Mouse (Mus musculus) thymus, postnatal 36 days (tissue): ENCODE data around the gene Vangl2.

Experiments
- DNase-seq, 2 experiments: peaks; one replicate each; pipeline ENCODE4 v3.0.0; 2022; ENCODE audit warnings: mixed read lengths in 2 of 2

Vangl2 gene

DNA sequence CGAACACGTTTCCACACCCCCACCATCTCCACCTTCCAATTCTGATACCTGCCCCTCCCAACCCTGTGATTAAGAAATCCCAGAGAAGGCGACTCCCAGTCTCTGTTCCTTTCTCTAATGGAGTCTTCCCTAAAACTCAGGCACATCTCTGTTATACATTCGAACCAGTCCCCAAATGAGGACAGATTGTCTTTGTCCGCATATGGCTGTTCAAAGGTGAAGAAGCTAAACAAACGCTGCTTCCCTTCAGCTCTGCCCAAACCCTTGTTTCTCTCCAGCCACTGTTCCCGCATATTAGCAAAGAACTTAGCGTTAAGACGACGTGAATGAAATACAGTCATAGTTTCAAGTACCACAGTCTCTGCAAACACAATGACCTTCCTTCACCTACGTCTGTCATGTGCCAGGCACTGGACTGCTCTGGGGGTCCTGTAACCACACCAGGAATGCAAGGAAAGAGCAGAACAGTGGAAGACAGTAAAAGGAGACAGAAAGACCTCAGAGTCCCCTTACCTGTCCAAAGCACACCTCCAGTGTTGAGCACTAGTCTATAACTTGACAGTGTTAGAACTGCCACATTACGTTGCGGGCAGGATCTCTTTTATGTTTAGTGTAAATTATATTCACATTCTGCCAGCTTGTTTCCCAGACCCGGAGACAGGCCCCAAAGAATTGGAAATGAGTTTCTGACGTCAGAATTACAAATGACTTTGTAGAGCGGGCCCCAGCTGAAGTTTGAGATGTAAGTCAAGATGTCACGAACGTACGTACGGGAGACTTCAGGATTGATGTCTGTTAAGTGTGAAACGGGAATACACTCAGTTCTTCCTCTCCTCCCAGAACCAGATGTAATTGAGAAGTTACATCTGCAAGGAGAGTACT, at the start of gene Vangl2:
Gene Vangl2 (minus strand): TSS at position 51 of the 882 bp plus-strand sequence.
- DNase-seq = no peak

GRCm38 (mm10) chr1:172077981-172078380, 49.7 kb upstream of the Vangl2 start:
- no peak for DNase-seq

DNA sequence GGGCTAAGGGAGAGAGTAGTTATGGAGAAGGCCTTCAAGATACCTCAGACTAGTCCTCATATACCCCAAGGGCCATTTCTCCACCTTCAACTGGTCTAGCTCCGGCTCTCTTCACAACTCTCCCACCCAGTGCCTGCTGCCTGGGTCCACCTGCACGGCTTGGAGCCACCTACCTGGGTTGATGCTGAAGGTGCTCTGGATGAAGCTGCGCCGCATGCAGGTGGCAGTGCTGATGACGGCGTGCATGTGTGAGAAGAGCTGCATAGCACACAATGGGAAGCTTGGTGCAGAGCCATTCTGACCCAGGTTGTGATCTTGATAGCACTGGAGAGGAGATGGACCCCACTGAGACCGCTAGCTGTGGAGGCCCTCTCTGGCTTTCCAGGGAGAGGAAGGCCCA, 44.4 kb upstream of the Vangl2 start:
- no peak for DNase-seq

- DNase-seq = no peak
These were observed 43.3 kb upstream of the Vangl2 start for GRCm38 (mm10) chr1:172071556-172071955.

DNA sequence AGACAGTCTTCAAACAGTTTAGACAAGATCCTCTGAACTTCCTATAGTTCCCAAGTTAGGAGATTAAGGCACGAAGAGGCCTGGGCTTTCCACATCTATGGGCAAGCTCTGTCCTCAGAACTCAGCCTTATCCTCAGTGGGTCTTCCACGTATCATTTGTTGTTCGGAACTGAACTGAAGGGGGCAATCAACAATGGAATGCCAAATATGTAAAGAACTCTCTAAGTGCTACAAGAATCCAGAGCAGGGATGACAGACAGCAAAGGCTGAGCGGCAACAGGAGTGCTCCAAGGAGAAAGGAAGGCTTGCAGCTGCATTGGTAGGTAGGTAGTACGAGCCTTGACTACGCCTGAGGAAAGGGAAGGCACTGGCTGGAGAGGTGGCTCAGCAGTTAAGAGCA, 42.0 kb upstream of the Vangl2 start:
- DNase-seq = no peak

DNA sequence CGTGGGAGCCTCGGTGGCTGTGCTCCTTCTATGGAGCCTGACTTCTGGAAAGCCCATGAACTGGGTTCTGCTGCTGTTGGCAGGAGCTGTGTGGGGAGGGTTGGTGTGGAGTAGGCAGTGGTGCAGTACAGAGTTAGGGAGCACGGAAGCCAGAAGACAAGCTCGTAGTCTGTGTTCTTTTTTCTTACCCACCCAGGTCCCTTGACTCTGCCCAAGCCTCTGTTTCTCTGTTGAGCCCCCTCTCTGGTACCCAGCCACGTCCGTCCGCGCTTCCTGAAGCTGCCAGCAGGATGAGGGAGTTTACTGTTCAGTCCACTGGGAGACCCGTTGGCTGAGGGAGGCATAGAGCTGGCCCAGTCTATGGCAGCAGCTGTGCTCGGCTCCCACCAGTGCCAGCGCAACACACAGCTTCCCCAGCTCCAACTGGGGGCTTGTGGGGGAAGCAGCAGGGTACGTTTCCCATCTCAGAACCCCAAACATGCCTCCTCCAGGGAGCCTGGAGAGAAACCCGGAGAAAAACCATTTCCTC, 36.4 kb upstream of the Vangl2 start:
- no peak for DNase-seq

- no peak for DNase-seq
These were observed 35.2 kb upstream of the Vangl2 start for GRCm38 (mm10) chr1:172063291-172064023.

DNA sequence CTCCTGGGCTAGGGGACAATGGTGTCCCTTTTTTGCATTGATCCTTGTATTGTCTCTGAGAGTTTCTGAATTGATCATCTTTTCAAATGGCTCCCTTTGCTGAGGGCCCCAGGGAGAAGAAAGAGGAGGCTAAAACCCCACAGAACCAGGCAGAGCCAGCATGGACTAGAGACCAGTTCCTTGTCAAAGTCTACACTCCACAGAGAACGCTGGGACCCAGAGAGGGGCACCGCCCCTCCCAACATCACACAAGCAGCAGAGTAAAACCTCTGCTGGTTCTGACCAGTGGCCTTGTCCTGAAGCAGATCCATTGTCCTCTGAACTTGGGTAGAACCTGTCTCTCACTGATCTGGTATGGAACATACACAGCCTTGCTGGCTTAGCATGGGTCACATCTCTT, 33.9 kb upstream of the Vangl2 start:
- DNase-seq = no peak

GRCm38 (mm10) chr1:172061217-172061616, 33.0 kb upstream of the Vangl2 start:
- no peak for DNase-seq

DNA sequence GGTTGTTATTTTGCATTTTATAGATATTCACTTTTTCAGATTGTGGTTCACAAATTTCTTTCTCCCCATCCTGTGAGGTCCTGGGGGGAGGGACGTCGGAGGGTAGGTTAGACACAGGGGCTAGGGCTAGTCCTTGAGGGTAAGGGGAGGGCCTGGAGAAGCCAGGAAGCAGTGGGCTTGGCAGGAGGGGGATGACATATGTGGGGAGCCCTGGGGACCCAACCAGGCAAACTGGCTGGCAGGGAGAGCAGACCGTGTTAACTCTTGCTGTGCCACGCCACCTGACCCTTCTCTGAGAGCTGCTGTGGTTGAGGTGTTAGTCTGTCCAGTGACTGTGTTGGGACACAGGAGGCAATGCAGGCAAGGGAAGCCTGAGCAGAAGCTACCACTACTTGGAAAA, 32.4 kb upstream of the Vangl2 start:
- no peak for DNase-seq

- DNase-seq = no peak
These were observed 30.6 kb upstream of the Vangl2 start for GRCm38 (mm10) chr1:172058874-172059273.

DNA sequence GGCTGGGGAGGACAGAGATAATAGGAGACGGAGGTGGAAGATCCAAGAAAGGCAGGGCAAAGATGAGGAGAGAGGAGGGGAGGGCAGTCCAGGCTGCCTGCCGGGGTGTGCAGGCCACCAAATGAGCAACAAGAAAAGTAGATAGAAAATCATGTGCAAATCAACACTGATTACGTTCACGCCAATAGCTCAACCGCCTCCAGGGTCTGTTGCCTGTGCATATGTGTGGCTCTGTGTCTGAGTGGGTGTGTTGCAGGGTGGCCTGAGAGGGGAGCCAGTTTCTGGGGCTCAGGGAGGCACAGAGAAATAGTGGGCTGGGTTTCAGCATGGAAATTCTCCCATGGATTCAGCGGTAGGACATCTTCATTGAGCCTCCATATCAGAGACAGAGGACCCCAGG, 30.1 kb upstream of the Vangl2 start:
- DNase-seq = no peak

GRCm38 (mm10) chr1:172057491-172057921, 29.3 kb upstream of the Vangl2 start, which contains the start of gene Nhlh1:
Nhlh1 (minus strand) TSS chr1:172057573.
- no peak for DNase-seq

- DNase-seq = no peak
These were observed 28.0 kb upstream of the Vangl2 start for GRCm38 (mm10) chr1:172056251-172056650.

DNA sequence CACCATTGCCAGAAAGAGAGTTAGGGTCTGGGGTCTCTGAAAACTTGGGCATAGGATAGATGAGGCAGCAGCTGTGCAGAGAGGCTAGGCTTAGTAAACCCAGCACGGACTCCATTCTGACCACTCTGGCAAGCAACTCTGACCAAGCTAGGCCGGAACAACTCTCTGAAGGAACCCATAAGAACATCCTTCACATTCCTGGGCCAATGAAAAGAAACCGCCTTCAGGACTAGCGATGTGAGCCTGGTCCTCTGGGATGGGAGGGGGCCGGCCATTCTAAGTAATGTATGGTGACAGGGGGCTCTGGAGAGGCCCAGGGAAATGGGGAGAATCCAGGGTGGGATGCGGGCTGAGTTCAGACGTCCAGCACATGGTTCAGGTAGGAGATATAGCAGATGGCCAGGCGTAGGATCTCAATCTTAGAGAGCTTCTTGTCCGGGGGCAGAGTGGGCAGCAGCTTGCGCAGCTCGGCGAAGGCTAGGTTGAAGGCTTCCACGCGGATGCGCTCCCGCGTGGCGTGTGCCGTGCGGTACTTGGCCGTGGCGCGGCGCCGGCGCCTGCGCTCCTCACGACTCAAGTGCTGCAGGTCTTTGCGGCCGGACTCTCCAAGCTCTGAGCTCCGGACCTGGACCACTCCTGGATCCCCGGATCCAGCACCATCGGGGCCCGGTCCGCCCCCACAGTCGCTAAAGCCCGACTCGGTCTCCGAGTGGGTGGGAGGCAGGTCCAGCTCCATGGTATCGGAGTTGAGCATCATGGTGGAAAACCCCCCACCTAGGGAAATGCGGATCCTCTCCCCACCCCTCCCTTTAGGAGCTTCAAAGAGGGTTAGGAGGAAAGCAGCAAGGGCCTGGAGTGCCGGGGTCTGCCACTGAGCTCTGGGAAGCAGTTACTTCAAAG, 25.5 kb upstream of the Vangl2 start:
- no peak for DNase-seq

GRCm38 (mm10) chr1:172052766-172053279, 24.6 kb upstream of the Vangl2 start:
- DNase-seq = no peak

DNA sequence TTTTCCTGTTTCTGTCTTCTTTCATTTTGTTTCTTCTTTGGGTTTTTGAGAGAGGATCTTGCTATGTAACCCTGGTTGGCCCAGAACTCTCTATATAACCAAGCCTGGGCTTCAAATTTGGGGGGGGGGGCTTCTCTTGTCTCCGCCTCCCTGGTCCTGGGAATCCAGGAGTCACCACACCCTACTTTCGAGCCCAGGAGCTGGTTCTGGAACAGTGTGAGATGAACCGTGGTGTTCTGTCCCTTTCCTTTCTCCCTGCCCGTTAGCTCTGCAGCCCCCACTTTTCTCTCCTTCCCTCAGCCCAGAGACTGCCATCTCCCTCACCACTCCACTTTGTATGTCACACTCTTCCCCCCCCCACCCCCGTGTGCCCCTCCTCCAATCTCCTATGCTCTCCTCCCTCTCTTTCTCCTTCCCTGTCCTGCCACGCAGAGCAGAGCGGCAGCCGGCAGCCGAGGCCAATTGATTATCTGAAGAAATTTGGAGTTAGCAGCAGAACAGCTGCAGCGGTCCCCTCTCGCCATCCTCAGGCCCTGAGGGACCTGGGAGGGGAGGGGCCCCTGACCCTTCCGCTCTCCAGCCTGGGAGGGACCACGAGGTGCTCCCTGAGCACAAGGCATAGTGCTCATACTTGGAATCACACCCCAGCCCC, 21.0 kb upstream of the Vangl2 start:
- DNase-seq = no peak

GRCm38 (mm10) chr1:172048241-172048734, 20.0 kb upstream of the Vangl2 start:
- no peak for DNase-seq

GRCm38 (mm10) chr1:172046938-172047337, 18.7 kb upstream of the Vangl2 start:
- DNase-seq = peak; percentile 70 to 74

DNA sequence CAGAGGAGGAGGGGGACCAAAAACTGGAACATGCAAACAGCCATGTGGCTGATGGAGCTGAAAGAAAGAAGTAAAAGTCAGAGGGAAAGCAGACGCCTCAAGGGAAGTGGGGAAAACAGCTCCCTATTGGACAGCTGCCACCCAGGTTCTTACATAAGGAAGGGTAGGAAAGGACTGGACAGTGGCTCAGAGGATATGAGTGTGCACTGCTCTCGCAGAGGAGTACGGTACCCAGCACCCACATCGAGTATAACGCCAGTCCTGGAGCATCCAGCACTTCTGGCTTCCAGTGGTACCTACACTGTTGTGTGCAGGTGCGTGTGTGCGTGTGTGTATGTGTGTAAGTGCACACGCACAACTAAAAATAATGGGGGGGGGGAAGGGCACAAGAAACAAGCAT, 18.2 kb upstream of the Vangl2 start:
- DNase-seq = no peak

DNA sequence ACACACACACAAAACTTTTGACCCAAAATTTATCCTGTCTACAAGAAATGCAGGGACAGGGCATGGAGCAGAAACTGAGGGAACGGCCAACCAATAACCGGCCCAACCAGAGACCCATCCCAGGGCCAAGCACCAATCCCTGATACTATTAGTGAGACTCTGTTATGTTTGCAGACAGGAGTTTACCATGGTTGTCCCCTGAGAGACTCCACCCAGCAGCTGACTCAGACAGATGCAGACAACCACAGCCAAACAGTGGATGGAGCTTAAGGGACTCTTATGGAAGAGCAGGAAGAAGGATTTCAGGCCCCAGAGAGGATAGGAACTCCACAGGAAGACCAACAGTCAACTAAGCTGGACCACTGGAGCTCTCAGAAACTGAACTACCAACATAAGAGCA, 1.7 kb upstream of the Vangl2 start:
- DNase-seq = no peak

- no peak for DNase-seq
These were observed 488 bp downstream of the Vangl2 start for GRCm38 (mm10) chr1:172027809-172028102.
